Mouse (Mus musculus) CD8-positive naive resting alpha-beta T cell, adult 57 days (primary cell): ENCODE measurements around the gene Vmn1r174. TPM values are rescaled to one million over a fixed set of nuclear protein-coding genes. Genes with fewer than 3 reads are reported as not detected.

Experiments
- total RNA-seq: library from RNA; stranded (reverse); gene quantifications from one replicate; pipeline ENCODE4 v1.2.4, GENCODE M21; 2023

Vmn1r174 gene
- not detected for total RNA-seq

GRCm38 (mm10) chr7:23751970-23752369, at the start of gene Vmn1r174:
Gene Vmn1r174, plus strand, starts transcription at chr7:23752270.

GRCm38 (mm10) chr7:23810543-23810942, 58.5 kb downstream of the Vmn1r174 start, which contains the start of gene Vmn1r175:
Gene Vmn1r175, minus strand, starts transcription at chr7:23810643.

Other genes with a start within 250 kb of the Vmn1r174 start
- not detected for gene Vmn1r167, start 245.1 kb upstream of the Vmn1r174 start, total RNA-seq
- gene Vmn1r168, start 212.5 kb upstream of the Vmn1r174 start, total RNA-seq, result not detected
- not detected for gene Vmn1r169, start 176.7 kb upstream of the Vmn1r174 start, total RNA-seq
- gene Vmn1r170, start 146.1 kb upstream of the Vmn1r174 start, total RNA-seq, result not detected
- not detected for gene Vmn1r171, start 121.5 kb upstream of the Vmn1r174 start, total RNA-seq
- gene Vmn1r172, start 94.0 kb upstream of the Vmn1r174 start, total RNA-seq, result not detected
- gene Vmn1r173, start 51.6 kb upstream of the Vmn1r174 start, total RNA-seq, result not detected
- not detected for gene Vmn1r175, start 58.4 kb downstream of the Vmn1r174 start, total RNA-seq
- gene Vmn1r176, start 85.1 kb downstream of the Vmn1r174 start, total RNA-seq, result not detected
- not detected for gene Vmn1r177, start 114.2 kb downstream of the Vmn1r174 start, total RNA-seq
- gene Vmn1r178, start 139.7 kb downstream of the Vmn1r174 start, total RNA-seq, result not detected
- not detected for gene Vmn1r179, start 174.7 kb downstream of the Vmn1r174 start, total RNA-seq
- not detected for gene Vmn1r180, start 198.4 kb downstream of the Vmn1r174 start, total RNA-seq
- gene Vmn1r181, start 222.3 kb downstream of the Vmn1r174 start, total RNA-seq, result not detected
- not detected for gene V1rd19, start 249.4 kb downstream of the Vmn1r174 start, total RNA-seq